Mouse (Mus musculus) MEL (cell line): ENCODE results near the gene Gbx2. TPM values are rescaled to one million over a fixed set of nuclear protein-coding genes. Genes with fewer than 3 reads are reported as not detected.

ENCODE experiments used
- DNase-seq: peaks from one replicate; pipeline ENCODE4 v3.0.0; 2011; ENCODE audit warnings: low read depth, low spot score
- H3K27ac ChIP-seq: 2 replicates; pipeline ENCODE4 v1.5.1; 2012; ENCODE audit warnings: low read depth, mild to moderate bottlenecking, control low read depth, low read length, moderate library complexity; ENCODE audit not compliant: control insufficient read depth
- H3K27me3 ChIP-seq, 2 experiments: fragments of 150-350 bp in 1 of 2; sonication (generic) in 1 of 2; 2 replicates each; pipeline ENCODE4 v1.6.1; 2012; ENCODE audit warnings: low read length in 2 of 2, mild to moderate bottlenecking in 2 of 2, improper control_type of control experiment in 1 of 2, moderate library complexity in 1 of 2; ENCODE audit not compliant: insufficient read depth in 2 of 2, control insufficient read depth in 1 of 2
- H3K36me3 ChIP-seq, 2 experiments: 2 replicates each; pipeline ENCODE4 v1.6.1; 2012 to 2014; ENCODE audit warnings: low read length in 2 of 2, improper control_type of control experiment in 1 of 2, inconsistent platforms in 1 of 2, mild to moderate bottlenecking in 1 of 2; ENCODE audit not compliant: insufficient read depth in 2 of 2, control insufficient read depth in 1 of 2
- H3K4me1 ChIP-seq, 2 experiments: fragments of 150-350 bp in 1 of 2; sonication (generic) in 1 of 2; 2 replicates each; pipeline ENCODE4 v1.6.1; 2012; ENCODE audit warnings: low read length in 2 of 2, improper control_type of control experiment in 1 of 2, mild to moderate bottlenecking in 1 of 2; ENCODE audit not compliant: insufficient read depth in 2 of 2, control insufficient read depth in 1 of 2
- H3K4me3 ChIP-seq, 2 experiments: fragments of 150-350 bp in 1 of 2; sonication (generic) in 1 of 2; 2 replicates each; pipeline ENCODE4 v1.5.1; 2012; ENCODE audit warnings: low read depth in 2 of 2, low read length in 2 of 2, mild to moderate bottlenecking in 2 of 2, moderate library complexity in 2 of 2, control low read depth in 1 of 2, improper control_type of control experiment in 1 of 2; ENCODE audit not compliant: control insufficient read depth in 1 of 2, insufficient read depth in 1 of 2
- H3K79me2 ChIP-seq: 2 replicates; pipeline ENCODE4 v1.6.1; 2012; ENCODE audit warnings: mild to moderate bottlenecking, low read length, moderate library complexity; ENCODE audit not compliant: control insufficient read depth, poor library complexity, insufficient read depth
- H3K9ac ChIP-seq: 2 replicates; pipeline ENCODE4 v1.6.1; 2012; ENCODE audit warnings: low read depth, mild to moderate bottlenecking, control low read depth, low read length, moderate library complexity; ENCODE audit not compliant: control insufficient read depth, poor library complexity, severe bottlenecking
- H3K9me3 ChIP-seq: fragments of 150-350 bp; sonication (generic); replicated peaks from 2 replicates; pipeline ENCODE4 v1.6.1; 2012; ENCODE audit warnings: mild to moderate bottlenecking, low read length, improper control_type of control experiment, moderate library complexity; ENCODE audit not compliant: insufficient read depth
- BHLHE40 ChIP-seq: IDR thresholded peaks from 2 replicates; pipeline ENCODE4 v1.6.1; 2012; ENCODE audit warnings: low read depth, mild to moderate bottlenecking, inconsistent platforms, low read length, improper control_type of control experiment, borderline replicate concordance
- CTCF ChIP-seq, 3 experiments: IDR thresholded peaks in 2 of 3; conservative IDR thresholded peaks in 1 of 3; 2 replicates each; pipeline ENCODE4 v1.5.1; 2011 to 2012; ENCODE audit warnings: low read length in 3 of 3, low read depth in 2 of 3, mild to moderate bottlenecking in 2 of 3, improper control_type of control experiment in 1 of 3, inconsistent platforms in 1 of 3, mixed read lengths in 1 of 3, moderate library complexity in 1 of 3; ENCODE audit not compliant: control insufficient read depth in 1 of 3, insufficient read depth in 1 of 3, poor library complexity in 1 of 3, severe bottlenecking in 1 of 3
- E2F4 ChIP-seq: IDR thresholded peaks from 2 replicates; pipeline ENCODE4 v1.6.1; 2011; ENCODE audit warnings: low read depth, low read length, improper control_type of control experiment, borderline replicate concordance
- EP300 ChIP-seq, 2 experiments: IDR thresholded peaks; 2 replicates each; pipeline ENCODE4 v1.6.1; 2011; ENCODE audit warnings: improper control_type of control experiment in 2 of 2, low read length in 2 of 2, low read depth in 1 of 2, mild to moderate bottlenecking in 1 of 2
- KAT2A ChIP-seq: conservative IDR thresholded peaks from 2 replicates; pipeline ENCODE4 v1.6.1; 2012; ENCODE audit warnings: low read depth, low read length, improper control_type of control experiment, inconsistent platforms
- MAX ChIP-seq: IDR thresholded peaks from 2 replicates; pipeline ENCODE4 v1.6.1; 2011; ENCODE audit warnings: low read length, improper control_type of control experiment
- NRF1 ChIP-seq: IDR thresholded peaks from 2 replicates; pipeline ENCODE4 v1.6.1; 2014; ENCODE audit warnings: low read depth, mild to moderate bottlenecking, inconsistent platforms, low read length, improper control_type of control experiment, moderate library complexity; ENCODE audit not compliant: poor library complexity, insufficient read depth, severe bottlenecking
- POLR2A ChIP-seq, 2 experiments: IDR thresholded peaks; 2 replicates each; pipeline ENCODE4 v1.6.1; 2011 to 2012; ENCODE audit warnings: low read length in 2 of 2, mild to moderate bottlenecking in 2 of 2, control low read depth in 1 of 2, improper control_type of control experiment in 1 of 2, low read depth in 1 of 2, moderate library complexity in 1 of 2; ENCODE audit not compliant: control insufficient read depth in 1 of 2, insufficient read depth in 1 of 2, poor library complexity in 1 of 2
- POLR2AphosphoS2 ChIP-seq: IDR thresholded peaks from 2 replicates; pipeline ENCODE4 v1.6.1; 2011; ENCODE audit warnings: low read length, improper control_type of control experiment
- RAD21 ChIP-seq: IDR thresholded peaks from 2 replicates; pipeline ENCODE4 v1.6.1; 2011; ENCODE audit warnings: mild to moderate bottlenecking, low read depth, low read length, improper control_type of control experiment
- SIN3A ChIP-seq: IDR thresholded peaks from 2 replicates; pipeline ENCODE4 v1.6.1; 2012; ENCODE audit warnings: low read length, improper control_type of control experiment, inconsistent platforms
- SMC3 ChIP-seq: IDR thresholded peaks from 2 replicates; pipeline ENCODE4 v1.6.1; 2011; ENCODE audit warnings: low read depth, low read length, improper control_type of control experiment
- TBP ChIP-seq: IDR thresholded peaks from 2 replicates; pipeline ENCODE4 v1.8.0; 2011; ENCODE audit warnings: low read depth, low read length, improper control_type of control experiment
- USF1 ChIP-seq: IDR thresholded peaks from 2 replicates; pipeline ENCODE4 v1.6.1; 2014; ENCODE audit warnings: low read depth, mild to moderate bottlenecking, inconsistent platforms, low read length, improper control_type of control experiment, moderate library complexity
- ZKSCAN1 ChIP-seq: IDR thresholded peaks from 2 replicates; pipeline ENCODE4 v1.6.1; 2012; ENCODE audit warnings: low read depth, mild to moderate bottlenecking, inconsistent platforms, low read length, improper control_type of control experiment, moderate library complexity
- polyA plus RNA-seq, 2 experiments: library from polyadenylated mRNA; stranded (reverse) in 1 of 2; unstranded in 1 of 2; fragments of >175 nt in 1 of 2; fragments of >200 nt in 1 of 2; gene quantifications; 2 replicates each; pipeline versions ENCODE4 v1.2.1 to v1.2.4; 2012; ENCODE audit warnings: low replicate concordance in 2 of 2, low read depth in 1 of 2; ENCODE audit not compliant: insufficient read length in 2 of 2, insufficient read depth in 1 of 2, missing spikeins in 1 of 2
- total RNA-seq: library from RNA; depleted of rRNA; stranded (reverse); fragments of 300-350 nt; gene quantifications from 2 replicates; pipeline ENCODE4 v1.2.3, GENCODE M21; 2012

Gbx2 gene
- total and polyA plus RNA-seq, 3 experiments = not detected

GRCm38 (mm10) chr1:89974541-89974940 lies 43.6 kb upstream of the Gbx2 start:
- H3K9me3 ChIP-seq = no peaks in the 10 kb centered on the region
- TF ChIP-seq USF1 (no peak), CTCF (IDR thresholded peaks at IDR 0.05 in 2 of 3, conservative IDR thresholded peaks at IDR 0.05 in 1 of 3; ENCODE audit: control insufficient read depth in 1 of 3, insufficient read depth in 1 of 3, low read depth in 2 of 3, low read length in 3 of 3, poor library complexity in 1 of 3, severe bottlenecking in 1 of 3) (no peak), SIN3A (no peak), E2F4 (no peak), TBP (no peak)
- TF ChIP-seq, all 39 proteins: peak for 0
- no peaks in the 10 kb centered on the region for H3K4me1 ChIP-seq
- H3K27me3 ChIP-seq = no peaks in the 10 kb centered on the region
- no peak overlapping the region for H3K4me3 ChIP-seq
- no peaks in the 10 kb centered on the region for H3K79me2 ChIP-seq
- H3K9ac ChIP-seq = no peak overlapping the region
- H3K36me3 ChIP-seq = no peaks in the 10 kb centered on the region
- DNase-seq = no peak
- no peak overlapping the region for H3K27ac ChIP-seq

- Histone ChIP-seq H3K9me3 (no peaks in the 10 kb centered on the region), H3K27me3 (no peaks in the 10 kb centered on the region), H3K4me1 (no peaks in the 10 kb centered on the region), H3K36me3 (no peaks in the 10 kb centered on the region), H3K27ac (no peak overlapping the region), H3K4me3 (no peak overlapping the region), H3K79me2 (no peaks in the 10 kb centered on the region), H3K9ac (no peak overlapping the region)
- TF ChIP-seq RAD21 (no peak), BHLHE40 (no peak), POLR2AphosphoS2 (no peak), POLR2A (IDR thresholded peaks at IDR 0.05; ENCODE audit: control insufficient read depth in 1 of 2, insufficient read depth in 1 of 2, low read depth in 1 of 2, low read length in 2 of 2, poor library complexity in 1 of 2) (no peak), ZKSCAN1 (no peak)
- no peak for DNase-seq
These were observed 40.9 kb upstream of the Gbx2 start for GRCm38 (mm10) chr1:89971848-89972247.

GRCm38 (mm10) chr1:89969714-89970110 lies 38.7 kb upstream of the Gbx2 start:
- no peak overlapping the region for H3K4me3 ChIP-seq
- TF ChIP-seq CTCF (IDR thresholded peaks at IDR 0.05 in 2 of 3, conservative IDR thresholded peaks at IDR 0.05 in 1 of 3; ENCODE audit: control insufficient read depth in 1 of 3, insufficient read depth in 1 of 3, low read depth in 2 of 3, low read length in 3 of 3, poor library complexity in 1 of 3, severe bottlenecking in 1 of 3) = no peak
- no peak for TF ChIP-seq NRF1
- TF ChIP-seq MAX = no peak
- no peak for TF ChIP-seq EP300 (IDR thresholded peaks at IDR 0.05; ENCODE audit: low read depth in 1 of 2, low read length in 2 of 2)
- no peak for TF ChIP-seq USF1
- no peak for TF ChIP-seq SIN3A
- TF ChIP-seq POLR2AphosphoS2 = no peak
- no peak for TF ChIP-seq KAT2A
- TF ChIP-seq RAD21 = no peak
- no peak for TF ChIP-seq SMC3
- TF ChIP-seq, all 39 proteins: peak for 0
- Histone ChIP-seq H3K4me1 (no peaks in the 10 kb centered on the region), H3K9me3 (no peaks in the 10 kb centered on the region), H3K36me3 (no peaks in the 10 kb centered on the region), H3K27ac (no peak overlapping the region), H3K9ac (no peak overlapping the region), H3K27me3 (no peaks in the 10 kb centered on the region), H3K79me2 (no peaks in the 10 kb centered on the region)
- DNase-seq = no peak
